Comparison of ENCODE assay signal across 26 mouse cellular contexts in the genomic region with DNA sequence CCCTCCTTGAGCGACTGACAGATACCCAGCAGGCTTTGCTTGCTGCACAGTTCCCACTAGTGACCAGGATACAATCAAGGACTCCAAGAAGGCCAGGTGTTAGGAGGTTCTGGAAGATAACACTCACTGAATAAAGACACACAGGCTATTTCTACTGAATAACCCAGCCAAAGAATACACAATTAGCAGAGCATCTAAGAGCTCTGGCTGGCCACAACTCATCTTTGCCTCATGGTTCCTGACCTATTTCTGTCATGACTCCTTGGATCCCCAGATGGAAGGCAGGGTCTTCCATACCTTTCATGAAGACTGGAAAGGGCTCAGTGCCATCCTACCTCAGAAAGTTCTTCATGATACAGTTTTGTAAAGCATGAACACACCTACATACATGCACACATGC. TPM values are rescaled to one million over a fixed set of nuclear protein-coding genes. Genes with fewer than 3 reads are reported as not detected.
DNase-seq lines count a peak whose midpoint lies in the region; ATAC-seq lines count a peak whose summit lies in the region.
"Had no signal": no experiment of that assay in that cellular context is flagged by ENCODE, and none has a peak within 500 bp of the region (broad histone marks: within the 10 kb centered on the region; RNA-seq: fewer than 3 reads in every experiment).

No protein-coding gene starts in this region.

- intact Hi-C loops in heart, postnatal 36 days (cut with DNase I) = no loop called here

- H3K27ac ChIP-seq in forebrain, embryonic 11.5 days (ENCODE audit: low read depth, low read length) = no peak overlapping the region
- H3K27ac ChIP-seq in forebrain, embryonic 14.5 days (ENCODE audit: low read depth, low read length) = no peak overlapping the region
- H3K27ac ChIP-seq in heart, embryonic 16.5 days (ENCODE audit: low read length) = peak overlapping the region; percentile 85; the same call in 1 of the 2 replicates
- H3K27ac ChIP-seq: embryonic facial prominence, embryonic 12.5 days; embryonic facial prominence, embryonic 15.5 days; forebrain, embryonic 12.5 days; hindbrain, embryonic 10.5 days; hindbrain, embryonic 13.5 days; intestine, embryonic 15.5 days had no signal

- H3K4me2 ChIP-seq in forebrain, embryonic 11.5 days (ENCODE audit: low read depth, low read length, severe bottlenecking) = no peak overlapping the region
- H3K4me2 ChIP-seq in forebrain, embryonic 14.5 days (ENCODE audit: low read length) = no peak overlapping the region
- H3K4me2 ChIP-seq in heart, embryonic 16.5 days (ENCODE audit: low read depth, low read length) = no peak overlapping the region
- H3K4me2 ChIP-seq: embryonic facial prominence, embryonic 12.5 days; embryonic facial prominence, embryonic 15.5 days; forebrain, embryonic 12.5 days; hindbrain, embryonic 13.5 days; intestine, embryonic 15.5 days had no signal

- no peak overlapping the region for H3K4me3 ChIP-seq in forebrain, embryonic 11.5 days (ENCODE audit: low read depth, low read length)
- no peak overlapping the region for H3K4me3 ChIP-seq in forebrain, embryonic 14.5 days (ENCODE audit: low read depth, low read length)
- H3K4me3 ChIP-seq in heart, embryonic 16.5 days (ENCODE audit: low read length) = no peak overlapping the region
- H3K4me3 ChIP-seq: embryonic facial prominence, embryonic 12.5 days; embryonic facial prominence, embryonic 15.5 days; forebrain, embryonic 12.5 days; heart, embryonic 13.5 days; hindbrain, embryonic 10.5 days; hindbrain, embryonic 13.5 days; intestine, embryonic 15.5 days had no signal

- H3K4me1 ChIP-seq in forebrain, embryonic 11.5 days (replicated peaks; ENCODE audit: control insufficient read depth, insufficient read depth, low read length) = no peaks in the 10 kb centered on the region
- no peaks in the 10 kb centered on the region for H3K4me1 ChIP-seq in forebrain, embryonic 14.5 days (ENCODE audit: control insufficient read depth, insufficient read depth, low read length)
- peaks cover 22% of the 10 kb centered on the region for H3K4me1 ChIP-seq in heart, embryonic 16.5 days (ENCODE audit: control insufficient read depth, insufficient read depth, low read length)
- H3K4me1 ChIP-seq: embryonic facial prominence, embryonic 12.5 days; embryonic facial prominence, embryonic 15.5 days; forebrain, embryonic 12.5 days; hindbrain, embryonic 13.5 days; intestine, embryonic 15.5 days had no signal

- no peak for ATAC-seq in forebrain, embryonic 11.5 days (replicated peaks; ENCODE audit: low FRiP score)
- no peak for ATAC-seq in forebrain, embryonic 14.5 days
- ATAC-seq in heart, embryonic 16.5 days (replicated peaks; ENCODE audit: extremely low read depth, insufficient read depth, low FRiP score) = no peak
- ATAC-seq: forebrain, embryonic 16.5 days; hindbrain, embryonic 16.5 days; intestine, embryonic 15.5 days; Patski had no signal

- no peaks in the 10 kb centered on the region for H3K36me3 ChIP-seq in forebrain, embryonic 11.5 days (ENCODE audit: control insufficient read depth, insufficient read depth, low read length)
- no peaks in the 10 kb centered on the region for H3K36me3 ChIP-seq in forebrain, embryonic 14.5 days (ENCODE audit: control insufficient read depth, insufficient read depth, low read length)
- H3K36me3 ChIP-seq in heart, embryonic 16.5 days (ENCODE audit: control insufficient read depth, insufficient read depth) = no peaks in the 10 kb centered on the region
- H3K36me3 ChIP-seq: embryonic facial prominence, embryonic 12.5 days; forebrain, embryonic 12.5 days; heart, embryonic 13.5 days; hindbrain, embryonic 10.5 days; hindbrain, embryonic 13.5 days; intestine, embryonic 15.5 days had no signal

- H3K9ac ChIP-seq in forebrain, embryonic 11.5 days (ENCODE audit: low read length) = no peak overlapping the region
- no peak overlapping the region for H3K9ac ChIP-seq in forebrain, embryonic 14.5 days (ENCODE audit: low read length)
- H3K9ac ChIP-seq in heart, embryonic 16.5 days (ENCODE audit: low read length) = no peak overlapping the region
- H3K9ac ChIP-seq: embryonic facial prominence, embryonic 12.5 days; embryonic facial prominence, embryonic 15.5 days; forebrain, embryonic 12.5 days; heart, embryonic 13.5 days; hindbrain, embryonic 13.5 days; intestine, embryonic 15.5 days had no signal

- H3K9me3 ChIP-seq in forebrain, embryonic 11.5 days (ENCODE audit: control insufficient read depth, low read length) = no peaks in the 10 kb centered on the region
- no peaks in the 10 kb centered on the region for H3K9me3 ChIP-seq in forebrain, embryonic 14.5 days (replicated peaks; ENCODE audit: control insufficient read depth, low read length)
- no peaks in the 10 kb centered on the region for H3K9me3 ChIP-seq in heart, embryonic 16.5 days (replicated peaks; ENCODE audit: control insufficient read depth, low read length)
- H3K9me3 ChIP-seq: embryonic facial prominence, embryonic 12.5 days; embryonic facial prominence, embryonic 15.5 days; forebrain, embryonic 12.5 days; heart, embryonic 13.5 days; hindbrain, embryonic 10.5 days; hindbrain, embryonic 13.5 days; intestine, embryonic 15.5 days had no signal

- no peaks in the 10 kb centered on the region for H3K27me3 ChIP-seq in forebrain, embryonic 11.5 days (ENCODE audit: control insufficient read depth, insufficient read depth, low read length)
- H3K27me3 ChIP-seq in forebrain, embryonic 14.5 days (replicated peaks; ENCODE audit: control insufficient read depth, insufficient read depth, low read length) = no peaks in the 10 kb centered on the region
- H3K27me3 ChIP-seq in heart, embryonic 16.5 days (ENCODE audit: control insufficient read depth, insufficient read depth, low read length) = no peaks in the 10 kb centered on the region
- H3K27me3 ChIP-seq: embryonic facial prominence, embryonic 12.5 days; embryonic facial prominence, embryonic 15.5 days; forebrain, embryonic 12.5 days; heart, embryonic 13.5 days; hindbrain, embryonic 13.5 days; intestine, embryonic 15.5 days; Patski had no signal

- DNase-seq in forebrain, embryonic 11.5 days (ENCODE audit: low spot score) = peak; percentile 19
- DNase-seq in forebrain, embryonic 14.5 days (ENCODE audit: low spot score) = no peak
- no peak for DNase-seq in heart, postnatal 36 days
- peak; percentile 60 for DNase-seq in MN1 (ENCODE audit: low spot score)
- no peak for DNase-seq in thymus, postnatal 10 days (ENCODE audit: low spot score in 2 of 2)
- DNase-seq: adrenal gland, postnatal 10 days; adrenal gland, postnatal 36 days; cerebellum, adult 11 months; cerebellum, adult 2 months; cerebellum, adult 9-11 months; cerebellum, postnatal 25 days; gastrocnemius, postnatal 10 days; gastrocnemius, postnatal 36 days; kidney, adult 11 months had no signal

- 89% methylated on average over 1 of the region's 1 CpGs for WGBS in forebrain, embryonic 11.5 days
- 85% methylated on average over 1 of the region's 1 CpGs for WGBS in forebrain, embryonic 14.5 days
- 90% methylated on average over 1 of the region's 1 CpGs for WGBS in heart, embryonic 16.5 days

RNA-seq across cellular contexts. Expression of a gene that starts 14.2 kb away (rescaled TPM):
- 4.5 and 5.7 TPM in 2 replicates for polyA plus RNA-seq in forebrain, embryonic 11.5 days (2014; fragmentation: Nextera tagmentation; extraction: Ambion mirVana)
- 9.2 and 12.3 TPM in 2 replicates for polyA plus RNA-seq in forebrain, embryonic 14.5 days (2014; fragmentation: Nextera tagmentation; extraction: Ambion mirVana)
- polyA plus RNA-seq in heart, embryonic 16.5 days (2015; fragmentation: Nextera tagmentation; extraction: Ambion mirVana) = 2.3 and 2.5 TPM in 2 replicates
- total RNA-seq in heart, postnatal 36 days (2021) = 10 to 100 TPM in 1 of 2 experiments, 1 to 10 TPM in 1; 9.9 to 11.8 TPM
- total RNA-seq: granulocyte monocyte progenitor cell, adult 5-6 weeks had no signal

Comparison
In these comparisons a context has a peak if more than half of its experiments do, and no peak if none do; other contexts are left out.
1. DNase-seq: peak in forebrain, embryonic 11.5 days (single experiment) and MN1 (single experiment); none in forebrain, embryonic 14.5 days (single experiment), heart, postnatal 36 days (0 of 2) and thymus, postnatal 10 days (0 of 2).